Mouse (Mus musculus): ENCODE results near the gene Msi2.

The Msi2 gene

GRCm38 (mm10) chr11:88474889-88475440 is 243.3 kb downstream of the Msi2 start:
- DNase-seq = peak in 1 of 2 experiments; percentile 19

DNA sequence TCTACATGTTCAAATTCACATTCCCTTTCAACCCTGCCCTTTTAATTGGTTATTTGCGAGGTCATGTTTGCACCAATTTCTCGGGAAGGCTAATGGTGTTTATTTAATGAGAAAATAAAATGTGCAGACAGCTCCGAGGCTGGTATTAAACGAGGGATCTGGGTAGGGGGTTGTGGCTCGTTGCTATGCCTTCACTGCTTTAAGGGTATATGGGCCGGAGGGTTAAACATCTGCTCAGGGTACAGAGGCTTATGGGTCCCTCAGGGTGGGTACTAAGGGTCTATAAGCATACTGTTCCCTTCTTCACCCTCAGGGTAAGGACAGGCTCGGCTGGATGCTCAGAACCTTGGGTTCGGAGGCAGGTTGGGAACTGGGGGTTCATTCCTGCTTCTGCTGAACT is 245.6 kb downstream of the Msi2 start:
- DNase-seq = no peak

GRCm38 (mm10) chr11:88471981-88472647 is 246.2 kb downstream of the Msi2 start:
- peak; percentile 46 to 48 for DNase-seq

DNA sequence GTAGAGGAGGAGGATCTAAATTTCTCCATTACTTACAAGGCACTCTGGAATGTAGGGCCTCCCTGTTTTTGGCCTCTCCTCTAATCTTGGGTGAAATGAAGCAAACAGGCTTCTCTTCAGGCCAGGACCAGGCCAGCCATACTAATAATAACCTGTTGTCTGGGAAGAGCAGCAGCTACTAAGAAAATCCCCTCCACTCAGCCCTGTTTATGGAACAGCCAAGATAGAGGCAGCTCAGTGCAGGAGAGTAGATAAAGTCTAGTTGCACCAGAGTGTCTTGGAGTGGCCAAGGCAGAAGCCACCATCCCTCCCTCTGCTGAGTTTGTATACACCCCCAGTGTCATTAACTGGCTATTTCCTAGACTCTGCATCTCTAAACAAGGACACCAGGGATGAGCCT is 247.7 kb downstream of the Msi2 start:
- no peak for DNase-seq

- no peak for DNase-seq
Measured at GRCm38 (mm10) chr11:88468996-88469395, 249.3 kb downstream of the Msi2 start.

DNA sequence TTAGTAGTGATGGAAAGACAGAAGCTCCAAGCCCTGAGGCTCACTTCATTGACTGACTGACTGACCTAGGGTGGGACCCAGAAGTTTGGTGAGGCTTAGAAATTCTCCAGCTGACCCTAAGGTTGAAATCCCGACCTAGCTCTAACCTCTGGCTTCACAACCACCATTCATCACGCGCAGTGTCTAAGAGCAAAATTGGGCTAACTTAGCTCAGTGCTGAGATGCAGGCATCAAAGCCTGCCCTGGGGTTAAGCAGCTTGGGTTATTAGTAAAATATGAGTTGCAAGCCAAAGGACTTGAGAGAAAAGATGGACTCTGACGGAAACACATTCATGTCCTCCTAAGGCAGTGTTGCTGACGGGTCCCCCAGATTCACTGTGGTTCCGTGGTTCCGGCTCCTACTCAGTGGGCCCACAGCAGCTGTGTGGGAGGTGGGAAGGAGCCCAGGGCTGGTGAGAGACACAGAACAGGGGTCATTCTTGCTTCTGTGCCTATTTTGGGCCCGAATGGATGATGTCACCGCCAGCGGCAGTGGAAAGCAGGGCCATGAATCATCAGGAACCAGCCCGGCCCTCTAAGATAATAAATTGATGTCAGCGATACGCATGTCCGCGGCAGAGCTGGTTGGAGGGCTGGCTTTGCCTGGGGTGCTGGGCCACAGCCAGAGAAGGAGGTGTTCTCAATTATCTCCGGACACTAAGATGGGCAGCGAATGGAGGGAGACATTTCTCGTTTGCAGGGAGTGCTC is 250.6 kb downstream of the Msi2 start:
- DNase-seq = peak; percentile 70 to 81

GRCm38 (mm10) chr11:88463951-88464350 is 254.4 kb downstream of the Msi2 start:
- no peak for DNase-seq

- DNase-seq = no peak
Measured at GRCm38 (mm10) chr11:88462789-88463188, 255.5 kb downstream of the Msi2 start.

DNA sequence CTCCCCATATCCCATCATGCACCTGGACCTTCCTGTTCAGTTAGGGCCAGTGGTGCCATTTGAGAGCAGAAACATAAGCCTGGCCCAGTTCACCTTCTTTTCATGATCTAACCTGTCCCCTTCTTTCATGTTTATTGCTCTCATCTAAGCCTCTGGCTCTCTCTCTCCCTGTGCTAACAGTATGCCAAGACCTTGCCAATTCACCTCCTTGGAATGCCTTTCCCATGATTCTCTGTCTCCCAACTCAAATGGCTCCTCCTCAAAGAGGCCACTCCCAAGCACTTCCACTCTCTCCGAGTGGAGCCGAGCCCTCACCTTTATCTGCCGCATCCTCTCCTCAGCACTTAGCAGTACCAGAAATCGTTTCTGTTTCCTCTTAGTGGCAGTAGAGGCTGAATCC is 256.7 kb downstream of the Msi2 start:
- DNase-seq = no peak

GRCm38 (mm10) chr11:88459946-88460736 is 258.2 kb downstream of the Msi2 start:
- peak; percentile 48 to 60 for DNase-seq

GRCm38 (mm10) chr11:88457241-88457738 is 261.0 kb downstream of the Msi2 start:
- no peak for DNase-seq

GRCm38 (mm10) chr11:88454867-88455806 is 263.2 kb downstream of the Msi2 start:
- no peak for DNase-seq

DNA sequence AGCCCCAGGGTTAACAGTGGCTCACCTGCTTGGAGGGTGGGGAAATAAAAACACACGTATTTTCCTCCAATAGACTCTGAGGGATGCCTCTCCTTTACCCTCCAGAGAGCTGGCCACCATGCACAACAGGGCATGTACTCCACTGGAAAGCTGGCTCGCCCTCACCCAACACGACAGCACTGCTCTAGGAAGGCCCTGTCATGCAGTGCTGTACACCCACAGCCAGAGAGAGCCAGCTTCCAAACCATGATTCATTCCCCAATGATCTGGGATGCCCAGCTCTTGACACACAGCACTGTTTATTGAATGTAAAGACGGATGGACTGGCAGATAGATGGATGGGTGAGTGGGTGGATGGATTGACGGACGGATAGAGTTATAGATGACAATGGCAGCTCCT is 269.1 kb downstream of the Msi2 start:
- DNase-seq = no peak

- DNase-seq = no peak
Measured at GRCm38 (mm10) chr11:88448571-88448970, 269.7 kb downstream of the Msi2 start.

DNA sequence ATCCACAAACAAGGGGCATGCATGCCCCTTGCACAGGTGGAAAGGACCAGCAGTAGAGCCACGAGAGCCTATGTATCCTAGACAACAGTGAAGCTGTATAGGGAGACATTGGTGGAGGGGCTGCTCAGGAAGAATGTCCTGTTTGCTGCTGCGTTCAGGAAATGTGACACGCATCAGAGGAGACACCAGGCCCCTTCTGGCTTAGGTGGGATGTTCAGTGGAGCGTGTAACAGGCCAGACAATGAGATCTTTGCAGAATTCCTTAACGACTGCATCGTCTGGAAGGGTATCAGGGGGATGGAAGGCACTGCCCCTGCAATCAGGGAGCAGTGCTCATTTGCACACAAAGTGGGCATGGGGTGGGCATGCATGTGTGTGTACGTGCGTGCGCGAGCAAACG is 271.0 kb downstream of the Msi2 start:
- no peak for DNase-seq

DNA sequence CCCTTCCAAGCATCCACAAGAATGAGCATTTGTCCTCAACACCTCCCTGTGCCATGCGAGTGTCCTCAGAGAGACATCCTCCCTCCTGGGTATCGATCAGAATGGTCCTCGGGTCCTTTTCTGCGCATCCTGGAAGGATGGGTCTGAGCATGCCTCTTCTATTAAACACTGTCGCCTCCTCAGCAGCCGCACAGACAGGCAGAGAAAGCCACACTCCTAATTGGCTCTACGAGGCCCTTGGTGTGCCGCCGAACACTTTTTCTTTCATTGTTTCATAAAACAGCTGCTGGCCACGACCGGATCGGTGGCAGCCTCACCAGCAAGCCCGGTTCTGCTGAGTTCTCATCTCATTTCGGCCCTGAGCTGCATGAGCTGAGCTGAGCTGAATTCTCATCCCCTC is 274.4 kb downstream of the Msi2 start:
- no peak for DNase-seq

- DNase-seq = peak in 1 of 2 experiments; percentile 23
Measured at GRCm38 (mm10) chr11:88443291-88443690, 275.0 kb downstream of the Msi2 start.

DNA sequence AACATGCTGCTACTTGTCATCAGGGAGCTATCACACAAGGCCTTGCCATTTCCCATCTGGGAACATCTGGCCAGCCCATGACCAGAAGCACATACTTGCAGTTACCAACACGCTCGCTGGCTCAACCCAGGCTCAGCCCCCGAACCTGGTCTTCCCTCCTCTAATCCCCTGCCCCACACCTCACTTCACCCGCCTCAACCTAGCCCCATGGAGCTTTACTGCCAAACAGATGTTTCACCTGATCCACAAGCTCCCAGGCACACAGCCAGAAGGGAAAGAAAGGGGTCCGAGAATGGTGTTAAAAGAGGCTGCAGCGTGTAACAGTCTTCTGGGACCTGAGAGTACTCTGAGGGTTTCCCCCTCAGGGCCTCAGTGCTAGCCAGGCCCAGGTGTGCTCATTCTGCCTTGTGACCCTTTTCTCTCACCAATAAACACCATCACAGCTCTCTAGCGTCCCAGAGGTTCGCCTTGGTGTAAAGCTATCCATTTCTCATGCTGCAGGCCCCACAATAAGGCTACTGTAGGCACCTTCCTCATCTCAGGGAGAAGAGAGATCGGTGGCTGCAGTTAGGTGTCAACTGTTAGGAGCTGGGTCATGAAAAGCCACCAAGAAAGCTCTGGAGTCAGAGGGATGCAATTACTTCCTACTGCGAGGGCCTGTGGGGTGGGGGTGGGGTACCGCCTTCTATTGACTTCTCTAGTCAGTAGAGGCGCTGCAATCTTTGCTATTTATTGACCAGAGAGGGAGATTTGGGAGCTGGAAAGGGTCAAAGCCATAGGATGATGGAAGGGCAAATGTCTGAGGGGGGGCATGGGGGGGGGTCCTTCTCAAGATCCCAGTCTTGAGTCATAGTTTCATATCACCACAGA is 276.2 kb downstream of the Msi2 start:
- no peak for DNase-seq

DNA sequence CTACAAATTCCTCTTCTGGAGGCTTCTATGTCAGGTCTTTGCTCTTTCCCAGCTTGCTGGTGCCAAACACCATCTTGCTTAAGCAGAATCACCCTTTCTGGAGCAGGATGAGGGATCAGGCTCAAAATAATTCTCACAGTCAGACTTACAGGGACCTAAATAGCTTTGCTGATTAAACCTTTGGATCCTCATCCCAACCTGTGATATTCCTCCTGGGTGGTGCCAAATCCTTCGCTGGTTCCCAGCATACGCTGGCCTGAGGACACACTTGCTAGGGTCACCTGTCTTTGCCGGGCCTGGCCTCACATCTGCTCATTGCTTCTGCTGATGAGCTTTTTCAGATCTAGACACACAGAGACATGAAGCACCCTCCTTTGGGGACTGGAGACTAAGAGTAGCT is 279.7 kb downstream of the Msi2 start:
- DNase-seq = no peak

- DNase-seq = peak in 1 of 2 experiments; percentile 13
Measured at GRCm38 (mm10) chr11:88436596-88436995, 281.7 kb downstream of the Msi2 start.

GRCm38 (mm10) chr11:88435543-88435942 is 282.8 kb downstream of the Msi2 start:
- DNase-seq = no peak

Measured in kidney, postnatal 36 days (tissue).